Mouse (Mus musculus) left cerebral cortex, postnatal 14 days (tissue): ENCODE results near the gene Trio. TPM values are rescaled to one million over a fixed set of nuclear protein-coding genes. Genes with fewer than 3 reads are reported as not detected.

Experiments used
- DNase-seq, 2 experiments: peaks; one replicate each; pipeline ENCODE4 v3.0.0; 2021 to 2022; ENCODE audit warnings: low spot score in 2 of 2, mixed read lengths in 1 of 2
- intact Hi-C: fragments of 180-260 bp; cut with DNase I; formaldehyde crosslinking; loops from one replicate; pipeline ENCODE4 v1.15.1; 2025
- total RNA-seq, 2 experiments: library from RNA; stranded (reverse); gene quantifications; 2 replicates each; pipeline ENCODE4 v1.2.3; 2021

Trio gene
- total RNA-seq, 2 experiments from 2014 or later: 185 to 195 TPM

- peak; percentile 48 to 54 for DNase-seq
Observed at GRCm38 (mm10) chr15:27997391-27997841, 28.2 kb downstream of the Trio start.

GRCm38 (mm10) chr15:27996750-27997149 is 28.9 kb downstream of the Trio start:
- intact Hi-C loops: no loop called here
- DNase-seq: no peak

More at GRCm38 (mm10) chr15:27997391-27997841, 28.2 kb downstream of the Trio start:
- intact Hi-C loops: no loop called here

GRCm38 (mm10) chr15:27995421-27995820 is 30.2 kb downstream of the Trio start:
- intact Hi-C loops: no loop called here

GRCm38 (mm10) chr15:27994870-27995269 is 30.8 kb downstream of the Trio start:
- no peak for DNase-seq
- intact Hi-C loops: no loop called here

More at GRCm38 (mm10) chr15:27995421-27995820, 30.2 kb downstream of the Trio start:
- no peak for DNase-seq

GRCm38 (mm10) chr15:27993528-27993927 is 32.1 kb downstream of the Trio start:
- DNase-seq: no peak
- intact Hi-C loops: no loop called here

GRCm38 (mm10) chr15:27992596-27992995 is 33.1 kb downstream of the Trio start:
- intact Hi-C loops: no loop called here
- DNase-seq: no peak

GRCm38 (mm10) chr15:27991892-27992593 is 33.6 kb downstream of the Trio start:
- intact Hi-C loops: no loop called here
- DNase-seq: no peak

GRCm38 (mm10) chr15:27991066-27991701 is 34.5 kb downstream of the Trio start:
- DNase-seq: no peak
- intact Hi-C loops: no loop called here

GRCm38 (mm10) chr15:27987979-27988378 is 37.7 kb downstream of the Trio start:
- DNase-seq: no peak
- intact Hi-C loops: no loop called here

GRCm38 (mm10) chr15:27984881-27985280 is 40.8 kb downstream of the Trio start:
- DNase-seq: no peak
- intact Hi-C loops: no loop called here

- intact Hi-C loops: no loop called here
- no peak for DNase-seq
Observed at GRCm38 (mm10) chr15:27981764-27982500, 43.7 kb downstream of the Trio start.

- intact Hi-C loops: no loop called here
- no peak for DNase-seq
Observed at GRCm38 (mm10) chr15:27981258-27981657, 44.4 kb downstream of the Trio start.

GRCm38 (mm10) chr15:27980436-27980835 is 45.2 kb downstream of the Trio start:
- intact Hi-C loops: no loop called here
- no peak for DNase-seq

- DNase-seq: no peak
- intact Hi-C loops: no loop called here
Observed at GRCm38 (mm10) chr15:27976950-27977349, 48.7 kb downstream of the Trio start.

- DNase-seq: no peak
Observed at GRCm38 (mm10) chr15:27976366-27976765, 49.3 kb downstream of the Trio start.

GRCm38 (mm10) chr15:27974637-27975036 is 51.0 kb downstream of the Trio start:
- intact Hi-C loops: no loop called here

More at GRCm38 (mm10) chr15:27976366-27976765, 49.3 kb downstream of the Trio start:
- intact Hi-C loops: no loop called here

GRCm38 (mm10) chr15:27968183-27968582 is 57.5 kb downstream of the Trio start:
- DNase-seq: no peak
- intact Hi-C loops: no loop called here

More at GRCm38 (mm10) chr15:27974637-27975036, 51.0 kb downstream of the Trio start:
- no peak for DNase-seq

GRCm38 (mm10) chr15:27967128-27967876 is 58.3 kb downstream of the Trio start:
- intact Hi-C loops: no loop called here
- no peak for DNase-seq

- DNase-seq: no peak
Observed at GRCm38 (mm10) chr15:27964877-27965276, 60.8 kb downstream of the Trio start.

More at GRCm38 (mm10) chr15:27964877-27965276, 60.8 kb downstream of the Trio start:
- intact Hi-C loops: no loop called here
